Mouse (Mus musculus): ENCODE data around the gene Gga2. TPM values are rescaled to one million over a fixed set of nuclear protein-coding genes. Genes with fewer than 3 reads are reported as not detected.

Gene Gga2
- 90.2 and 108 TPM in 2 replicates for polyA plus RNA-seq (2014; fragmentation: Nextera tagmentation; extraction: Ambion mirVana)

GRCm38 (mm10) chr7:122020667-122021354 lies at the start of gene Gga2:
Gene Gga2, minus strand, starts transcription at chr7:122021222.
- Histone ChIP-seq H3K27ac (replicated peaks; ENCODE audit: low read depth, low read length) (peak within 1 kb of the TSS; percentile 79), H3K36me3 (ENCODE audit: control insufficient read depth, insufficient read depth, low read length) (peaks cover 3% of the 10 kb centered on the region; the same call in 1 of the 2 replicates), H3K4me1 (ENCODE audit: control insufficient read depth, insufficient read depth, low read length) (peaks cover 17% of the 10 kb centered on the region), H3K27me3 (ENCODE audit: control insufficient read depth, insufficient read depth, low read length) (no peaks in the 10 kb centered on the region), H3K9me3 (ENCODE audit: control insufficient read depth, low read length) (no peaks in the 10 kb centered on the region), H3K4me3 (ENCODE audit: low read depth, low read length) (peak within 1 kb of the TSS; percentile 85), H3K9ac (ENCODE audit: low read length) (peak within 1 kb of the TSS; percentile 85), H3K4me2 (ENCODE audit: low read depth, severe bottlenecking) (peak within 1 kb of the TSS; percentile 80)
- DNase-seq (ENCODE audit: low spot score) (peak; percentile 90), ATAC-seq (ENCODE audit: insufficient number of reproducible peaks, low FRiP score, low TSS enrichment, low read depth) (peak; percentile 85)
- WGBS, result under 1% methylated on average over 46 of the region's 50 CpGs

- ATAC-seq (ENCODE audit: insufficient number of reproducible peaks, low FRiP score, low TSS enrichment, low read depth) (peak; percentile 36), DNase-seq (ENCODE audit: low spot score) (no peak)
- Histone ChIP-seq H3K27me3 (ENCODE audit: control insufficient read depth, insufficient read depth, low read length) (no peaks in the 10 kb centered on the region), H3K9ac (ENCODE audit: low read length) (peak overlapping the region; percentile 97), H3K4me3 (ENCODE audit: low read depth, low read length) (peak overlapping the region; percentile 99), H3K36me3 (ENCODE audit: control insufficient read depth, insufficient read depth, low read length) (peaks cover 17% of the 10 kb centered on the region), H3K4me2 (ENCODE audit: low read depth, severe bottlenecking) (peak overlapping the region; percentile 57), H3K4me1 (ENCODE audit: control insufficient read depth, insufficient read depth, low read length) (peaks cover 5% of the 10 kb centered on the region), H3K9me3 (ENCODE audit: control insufficient read depth, low read length) (no peaks in the 10 kb centered on the region), H3K27ac (replicated peaks; ENCODE audit: low read depth, low read length) (peak overlapping the region; percentile 89)
- WGBS, result 1% methylated on average over 52 of the region's 58 CpGs
Measured at GRCm38 (mm10) chr7:122067517-122068381, 46.7 kb upstream of the Gga2 start.

- DNase-seq (ENCODE audit: low spot score) (peak; percentile 98), ATAC-seq (ENCODE audit: insufficient number of reproducible peaks, low FRiP score, low TSS enrichment, low read depth) (peak; percentile 99)
- H3K4me1 ChIP-seq (ENCODE audit: control insufficient read depth, insufficient read depth, low read length), result peaks cover 5% of the 10 kb centered on the region
- H3K27ac ChIP-seq (replicated peaks; ENCODE audit: low read depth, low read length), result peak within 1 kb of the TSS; percentile 89
- peak within 1 kb of the TSS; percentile 97 for H3K9ac ChIP-seq (ENCODE audit: low read length)
- H3K36me3 ChIP-seq (ENCODE audit: control insufficient read depth, insufficient read depth, low read length), result peaks cover 15% of the 10 kb centered on the region
- under 1% methylated on average over 60 of the region's 60 CpGs for WGBS
- peak within 1 kb of the TSS; percentile 99 for H3K4me3 ChIP-seq (ENCODE audit: low read depth, low read length)
- no peaks in the 10 kb centered on the region for H3K9me3 ChIP-seq (ENCODE audit: control insufficient read depth, low read length)
- H3K27me3 ChIP-seq (ENCODE audit: control insufficient read depth, insufficient read depth, low read length), result no peaks in the 10 kb centered on the region
- H3K4me2 ChIP-seq (ENCODE audit: low read depth, severe bottlenecking), result peak within 1 kb of the TSS; percentile 67
Measured at GRCm38 (mm10) chr7:122066945-122067516, 46.0 kb upstream of the Gga2 start, which contains the start of the genes Ubfd1 and Ears2. Gene Ubfd1, plus strand, starts transcription at chr7:122067175. Gene Ears2, minus strand, starts transcription at chr7:122067263.

GRCm38 (mm10) chr7:122066102-122066944 lies 45.3 kb upstream of the Gga2 start:
- peak overlapping the region; percentile 97 for H3K9ac ChIP-seq (ENCODE audit: low read length)
- H3K27ac ChIP-seq (replicated peaks; ENCODE audit: low read depth, low read length), result peak overlapping the region; percentile 89
- peak overlapping the region; percentile 67 for H3K4me2 ChIP-seq (ENCODE audit: low read depth, severe bottlenecking)
- DNase-seq (ENCODE audit: low spot score) (no peak), ATAC-seq (ENCODE audit: insufficient number of reproducible peaks, low FRiP score, low TSS enrichment, low read depth) (peak; percentile 45)
- peaks cover 5% of the 10 kb centered on the region for H3K4me1 ChIP-seq (ENCODE audit: control insufficient read depth, insufficient read depth, low read length)
- peaks cover 9% of the 10 kb centered on the region for H3K36me3 ChIP-seq (ENCODE audit: control insufficient read depth, insufficient read depth, low read length)
- no peaks in the 10 kb centered on the region for H3K9me3 ChIP-seq (ENCODE audit: control insufficient read depth, low read length)
- peak overlapping the region; percentile 99 for H3K4me3 ChIP-seq (ENCODE audit: low read depth, low read length)
- H3K27me3 ChIP-seq (ENCODE audit: control insufficient read depth, insufficient read depth, low read length), result no peaks in the 10 kb centered on the region
- WGBS, result 22% methylated on average over 31 of the region's 31 CpGs

- no peak overlapping the region for H3K9ac ChIP-seq (ENCODE audit: low read length)
Measured at GRCm38 (mm10) chr7:122065656-122066055, 44.6 kb upstream of the Gga2 start.

GRCm38 (mm10) chr7:122056633-122057032 lies 35.6 kb upstream of the Gga2 start:
- no peak overlapping the region for H3K27ac ChIP-seq (replicated peaks; ENCODE audit: low read depth, low read length)
- ATAC-seq (ENCODE audit: insufficient number of reproducible peaks, low FRiP score, low TSS enrichment, low read depth) (no peak), DNase-seq (ENCODE audit: low spot score) (no peak)
- no peaks in the 10 kb centered on the region for H3K27me3 ChIP-seq (ENCODE audit: control insufficient read depth, insufficient read depth, low read length)
- H3K4me3 ChIP-seq (ENCODE audit: low read depth, low read length), result no peak overlapping the region
- H3K9ac ChIP-seq (ENCODE audit: low read length), result no peak overlapping the region
- H3K4me2 ChIP-seq (ENCODE audit: low read depth, severe bottlenecking), result no peak overlapping the region
- H3K9me3 ChIP-seq (ENCODE audit: control insufficient read depth, low read length), result no peaks in the 10 kb centered on the region
- 84% methylated on average over 5 of the region's 5 CpGs for WGBS
- H3K36me3 ChIP-seq (ENCODE audit: control insufficient read depth, insufficient read depth, low read length), result peaks cover 3% of the 10 kb centered on the region; the same call in 1 of the 2 replicates
- no peaks in the 10 kb centered on the region for H3K4me1 ChIP-seq (ENCODE audit: control insufficient read depth, insufficient read depth, low read length)

More at GRCm38 (mm10) chr7:122065656-122066055, 44.6 kb upstream of the Gga2 start:
- DNase-seq (ENCODE audit: low spot score), result no peak
- Histone ChIP-seq H3K9me3 (ENCODE audit: control insufficient read depth, low read length) (no peaks in the 10 kb centered on the region), H3K4me2 (ENCODE audit: low read depth, severe bottlenecking) (no peak overlapping the region; the same call in 1 of the 2 replicates), H3K27me3 (ENCODE audit: control insufficient read depth, insufficient read depth, low read length) (no peaks in the 10 kb centered on the region), H3K27ac (replicated peaks; ENCODE audit: low read depth, low read length) (no peak overlapping the region), H3K4me3 (ENCODE audit: low read depth, low read length) (no peak overlapping the region), H3K4me1 (ENCODE audit: control insufficient read depth, insufficient read depth, low read length) (peaks cover 5% of the 10 kb centered on the region), H3K36me3 (ENCODE audit: control insufficient read depth, insufficient read depth, low read length) (peaks cover 4% of the 10 kb centered on the region)
- no peak for ATAC-seq (ENCODE audit: insufficient number of reproducible peaks, low FRiP score, low TSS enrichment, low read depth)
- 82% methylated on average over 1 of the region's 1 CpGs for WGBS

GRCm38 (mm10) chr7:122050834-122051233 lies 29.8 kb upstream of the Gga2 start:
- H3K27me3 ChIP-seq (ENCODE audit: control insufficient read depth, insufficient read depth, low read length), result no peaks in the 10 kb centered on the region
- DNase-seq (ENCODE audit: low spot score), result no peak
- H3K36me3 ChIP-seq (ENCODE audit: control insufficient read depth, insufficient read depth, low read length), result peaks cover 4% of the 10 kb centered on the region
- no peak overlapping the region for H3K27ac ChIP-seq (replicated peaks; ENCODE audit: low read depth, low read length)
- no peaks in the 10 kb centered on the region for H3K4me1 ChIP-seq (ENCODE audit: control insufficient read depth, insufficient read depth, low read length)
- no peak overlapping the region for H3K4me3 ChIP-seq (ENCODE audit: low read depth, low read length)
- WGBS, result 79% methylated on average over 1 of the region's 1 CpGs
- no peak overlapping the region for H3K4me2 ChIP-seq (ENCODE audit: low read depth, severe bottlenecking)
- no peak overlapping the region for H3K9ac ChIP-seq (ENCODE audit: low read length)
- ATAC-seq (ENCODE audit: insufficient number of reproducible peaks, low FRiP score, low TSS enrichment, low read depth), result no peak
- no peaks in the 10 kb centered on the region for H3K9me3 ChIP-seq (ENCODE audit: control insufficient read depth, low read length)
